Mouse (Mus musculus) cortical plate, adult 2 months (tissue): ENCODE measurements around the gene Smc3.

ENCODE experiments used
- CTCF ChIP-seq: fragments of 200-500 bp; IDR thresholded peaks from 2 replicates; pipeline ENCODE4 v1.5.1; 2011; ENCODE audit warnings: mild to moderate bottlenecking, control low read depth, low read length; ENCODE audit not compliant: insufficient read depth; ENCODE audit errors: extremely low read depth
- POLR2A ChIP-seq: fragments of 200-500 bp; IDR thresholded peaks from 2 replicates; pipeline ENCODE4 v1.6.1; 2011; ENCODE audit warnings: mild to moderate bottlenecking, low read length, control low read depth; ENCODE audit not compliant: insufficient read depth; ENCODE audit errors: extremely low read depth

DNA sequence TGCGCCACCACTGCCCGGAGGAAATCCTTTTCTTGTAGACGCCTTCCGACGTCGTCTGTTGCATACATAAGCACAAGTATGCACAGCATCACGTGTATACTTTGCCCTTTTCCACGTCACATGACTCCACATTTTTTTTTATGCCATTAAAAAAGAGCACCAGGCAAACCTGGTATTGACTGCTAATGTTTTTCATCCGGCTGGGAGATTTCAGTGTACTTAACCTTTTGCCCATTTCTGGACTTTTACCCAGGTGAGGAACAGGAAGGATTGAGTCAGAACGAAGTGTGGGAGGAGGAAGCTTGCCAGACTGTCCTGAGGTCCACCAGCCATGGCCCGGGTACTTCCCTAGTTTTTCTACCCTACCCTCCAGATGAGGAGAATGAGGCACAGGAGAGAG, 45.8 kb upstream of the Smc3 start:
- TF ChIP-seq CTCF (no peak), POLR2A (no peak)
